Mouse (Mus musculus): ENCODE measurements around the gene Surf6.
A peak's percentile ranks its signal among the peaks of the same experiment; 100 is the strongest.
"Not testable (repeated sequence)": the region's sequence is repeated elsewhere in the genome, so short reads cannot be mapped to it uniquely, and the experiment has no call there.

Surf6 gene

GRCm38 (mm10) chr2:26912253-26912770, 9.6 kb upstream of the Surf6 start:
- DNase-seq = no peak

DNA sequence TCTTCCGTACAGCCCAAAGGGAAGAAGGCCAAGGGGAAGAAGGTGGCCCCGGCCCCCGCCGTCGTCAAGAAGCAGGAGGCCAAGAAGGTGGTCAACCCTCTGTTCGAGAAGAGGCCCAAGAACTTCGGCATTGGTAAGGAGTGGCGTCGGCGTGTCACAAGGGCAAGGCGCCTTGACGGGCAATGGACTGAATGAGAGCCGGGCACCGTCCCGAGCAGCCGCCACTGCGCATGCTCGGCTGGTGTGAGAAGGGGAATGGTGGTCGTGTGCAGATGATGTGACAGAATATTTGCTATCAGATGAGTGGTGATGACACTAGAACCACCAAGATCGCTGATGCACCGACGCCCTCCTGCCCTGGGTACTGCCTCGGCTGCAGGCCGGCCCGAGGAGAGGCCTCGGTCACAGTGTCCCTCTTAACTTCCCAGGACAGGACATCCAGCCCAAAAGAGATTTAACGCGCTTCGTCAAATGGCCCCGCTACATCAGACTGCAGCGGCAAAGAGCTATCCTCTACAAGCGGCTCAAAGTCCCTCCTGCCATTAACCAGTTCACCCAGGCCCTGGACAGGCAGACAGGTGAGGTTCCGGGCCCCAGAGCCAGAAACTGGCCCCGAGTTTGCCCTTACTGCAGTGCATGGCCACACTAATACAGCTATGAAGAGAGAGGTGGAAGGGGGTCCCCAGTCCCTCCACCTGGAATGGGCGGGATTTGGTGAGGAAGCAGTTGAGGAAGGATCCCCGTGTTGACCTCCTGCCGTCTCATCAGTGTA, 8.5 kb upstream of the Surf6 start:
- peak; percentile 63 for DNase-seq

DNA sequence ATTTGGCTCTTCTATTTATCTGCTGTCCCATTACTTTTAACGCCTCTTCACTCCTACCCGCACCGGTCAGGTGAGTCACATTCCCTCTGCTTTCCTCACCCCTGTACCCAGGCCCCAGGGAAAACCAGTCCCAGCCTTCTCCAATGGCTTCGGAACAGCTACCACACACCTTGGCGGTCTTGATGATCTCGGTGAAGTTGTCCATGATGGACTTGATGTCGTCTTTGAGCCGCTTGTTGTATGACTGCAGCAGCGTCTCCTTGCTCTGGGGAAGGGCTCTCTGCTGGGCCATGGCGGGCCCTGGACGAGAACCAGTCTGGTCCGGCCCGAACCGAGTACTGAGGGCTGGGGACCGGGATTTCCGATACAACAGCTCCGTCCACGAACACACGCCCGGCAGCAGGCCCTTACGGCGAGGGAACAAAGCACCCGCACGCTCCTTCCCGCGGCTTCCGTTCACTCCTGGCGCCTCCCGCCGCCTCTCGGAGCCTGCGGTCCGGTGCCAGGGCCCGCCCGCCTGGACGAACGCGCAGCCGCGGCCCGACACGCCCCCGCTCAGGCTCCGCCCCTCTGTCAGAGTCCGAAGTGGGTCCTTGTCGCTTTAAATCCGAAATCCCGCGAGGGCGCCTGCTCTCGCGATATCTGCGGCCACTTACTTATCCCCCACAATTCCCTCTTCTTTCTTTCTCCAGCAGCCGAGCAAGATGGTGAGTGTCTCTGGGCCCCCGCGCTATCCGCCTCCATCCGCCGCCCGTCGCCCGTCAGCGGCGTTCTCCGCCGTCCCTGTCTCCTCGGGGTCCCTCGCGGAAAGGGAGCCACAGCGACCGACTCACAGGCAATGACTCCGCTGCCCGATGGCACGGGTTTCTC, 7.7 kb upstream of the Surf6 start, which contains the start of the genes Med22 and Rpl7a:
Gene Med22 (minus strand): TSS at position 554 of the 870 bp plus-strand sequence.
Gene Rpl7a (plus strand): TSS at position 641 of the 870 bp plus-strand sequence.
- peak; percentile 100 for DNase-seq

DNA sequence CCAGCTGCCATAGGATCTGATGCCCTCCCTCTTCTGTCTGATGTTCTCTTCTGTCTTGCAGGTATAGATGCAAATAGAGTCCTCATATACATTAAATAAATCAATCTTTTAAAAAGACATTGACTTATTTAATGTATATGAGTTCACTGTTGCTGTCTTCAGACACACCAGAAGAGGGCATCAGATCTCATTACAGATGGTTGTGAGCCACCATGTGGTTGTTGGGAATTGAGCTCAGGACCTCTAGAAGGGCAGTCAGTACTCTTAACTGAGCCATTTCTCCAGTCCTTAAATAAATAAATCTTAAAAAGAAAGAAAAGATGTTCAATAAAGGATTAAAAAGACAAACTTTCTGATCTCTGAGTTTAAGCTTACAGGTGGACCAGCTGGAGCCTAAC, 6.7 kb upstream of the Surf6 start:
- DNase-seq = no peak

DNA sequence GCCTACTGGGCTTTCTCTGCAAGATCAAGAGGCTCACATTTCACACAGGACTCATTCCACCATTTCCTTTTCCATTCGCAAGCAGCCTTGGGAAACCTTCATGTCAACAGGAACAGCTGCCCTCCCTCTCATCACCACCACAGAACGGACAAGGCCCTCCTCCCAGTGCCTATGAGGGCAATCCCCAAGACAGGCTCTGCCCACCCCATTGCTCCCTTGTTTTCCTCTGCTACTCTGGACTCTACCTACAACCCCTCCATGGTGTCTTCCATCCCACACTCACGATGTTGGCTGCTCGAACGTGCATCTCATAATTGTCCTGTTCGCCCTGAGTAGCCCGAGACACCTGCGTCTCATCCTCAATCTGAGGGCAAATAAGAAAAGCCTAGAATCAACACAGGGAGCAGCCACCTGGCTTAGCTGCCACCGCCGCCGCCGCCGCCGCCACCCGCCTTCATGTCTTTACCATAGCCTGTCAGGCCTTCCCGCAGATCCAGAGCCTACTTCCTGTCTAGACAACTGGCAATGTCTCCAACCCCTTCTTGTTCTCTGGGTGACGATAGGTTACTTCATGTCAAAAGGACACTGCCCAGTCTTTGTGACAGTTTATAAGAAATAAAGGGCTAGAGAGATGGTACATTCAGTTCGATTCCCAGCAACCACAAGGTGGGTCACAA, 6.2 kb upstream of the Surf6 start:
- peak; percentile 60 for DNase-seq

DNA sequence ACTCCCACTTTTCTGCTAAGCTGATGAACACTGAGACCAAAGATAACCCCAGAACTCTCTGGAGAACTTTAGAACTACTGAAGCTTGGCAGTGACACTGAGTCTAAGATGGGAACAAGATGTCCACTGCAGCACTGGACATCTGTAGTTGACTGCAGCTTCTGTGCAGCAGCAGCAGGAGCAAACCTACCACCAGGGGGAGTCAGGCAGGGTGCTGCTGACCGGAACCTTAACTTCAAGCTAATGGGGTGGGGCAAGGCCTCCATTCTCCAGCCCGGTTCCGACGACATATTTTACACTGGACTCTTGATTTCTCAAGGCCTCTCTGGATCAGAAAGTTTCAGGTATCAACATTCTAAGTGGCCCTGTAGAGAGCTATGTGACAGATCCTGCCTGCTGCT, 4.4 kb upstream of the Surf6 start:
- DNase-seq = peak; percentile 49

- no peak for DNase-seq
Observed at GRCm38 (mm10) chr2:26906431-26906830, 3.8 kb upstream of the Surf6 start.

GRCm38 (mm10) chr2:26905936-26906335, 3.3 kb upstream of the Surf6 start:
- DNase-seq = no peak

- DNase-seq = no peak
Observed at GRCm38 (mm10) chr2:26903311-26903710, 632 bp upstream of the Surf6 start.

GRCm38 (mm10) chr2:26901834-26902400, 762 bp downstream of the Surf6 start:
- no peak for DNase-seq

DNA sequence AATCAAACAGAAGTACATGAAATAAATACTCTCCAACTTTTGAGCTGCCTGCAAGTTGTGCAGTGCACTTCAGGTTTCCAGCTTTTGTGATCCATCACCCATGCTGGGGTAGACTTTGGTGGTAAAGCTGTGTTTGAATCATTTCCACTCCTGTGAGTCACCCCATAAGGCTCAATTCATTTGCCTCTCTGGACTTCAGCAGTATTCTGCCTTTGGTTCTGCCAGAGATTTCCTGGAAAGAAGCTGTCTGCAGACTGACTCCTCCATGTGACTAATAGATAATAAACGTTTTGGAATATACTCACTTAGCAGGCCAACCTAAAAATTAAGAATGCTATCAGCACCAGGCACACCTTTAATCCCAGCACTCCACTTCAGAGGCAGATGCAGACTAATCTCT, 1.9 kb downstream of the Surf6 start:
- DNase-seq = no peak

GRCm38 (mm10) chr2:26895898-26896297, 6.8 kb downstream of the Surf6 start:
- DNase-seq = no peak

DNA sequence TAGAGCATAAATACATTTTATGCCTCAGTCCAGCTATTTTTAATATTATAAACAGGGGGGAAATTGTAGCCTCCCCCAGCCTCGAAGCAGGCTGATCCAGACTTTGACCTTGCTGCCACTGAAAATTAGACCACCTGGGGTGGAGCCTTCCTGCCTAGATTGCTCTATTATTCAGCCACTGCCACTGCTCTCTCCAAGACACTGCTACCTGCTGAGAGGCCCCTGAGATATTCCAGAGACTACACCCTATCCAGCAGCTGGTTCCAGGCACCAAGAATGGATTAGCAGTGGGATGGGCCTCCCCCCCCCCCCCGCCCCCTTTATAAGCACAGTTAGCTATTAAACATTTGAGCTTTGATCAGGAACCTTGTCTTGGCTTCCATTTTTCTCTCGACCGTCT, 16.5 kb downstream of the Surf6 start:
- DNase-seq = not testable (repeated sequence)

GRCm38 (mm10) chr2:26885541-26885940, 17.1 kb downstream of the Surf6 start:
- not testable (repeated sequence) for DNase-seq

DNA sequence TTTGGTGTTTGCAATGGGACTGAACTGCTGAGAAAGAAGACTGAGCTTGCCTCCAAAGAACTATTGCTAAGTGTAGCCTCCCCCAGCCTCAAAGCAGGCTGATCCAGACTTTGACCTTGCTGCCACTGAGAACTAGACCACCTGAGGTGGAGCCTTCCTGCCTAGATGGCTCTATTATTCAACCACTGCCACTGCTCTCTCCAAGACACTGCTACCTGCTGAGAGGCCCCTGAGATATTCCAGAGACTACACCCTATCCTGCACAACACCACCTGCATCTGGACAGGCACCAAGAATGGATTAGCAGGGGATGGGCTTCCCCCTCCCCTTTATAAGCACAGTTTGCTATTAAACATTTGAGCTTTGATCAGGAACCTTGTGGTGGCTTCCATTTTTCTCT, 24.1 kb downstream of the Surf6 start:
- DNase-seq = no peak

- no peak for DNase-seq
Observed at GRCm38 (mm10) chr2:26870666-26871065, 32.0 kb downstream of the Surf6 start.

GRCm38 (mm10) chr2:26864879-26865278, 37.8 kb downstream of the Surf6 start, which contains the start of gene Abo:
Gene Abo, minus strand, starts transcription at chr2:26864979.
- no peak for DNase-seq

GRCm38 (mm10) chr2:26862856-26863255, 39.8 kb downstream of the Surf6 start:
- no peak for DNase-seq

- DNase-seq = peak; percentile 57
Observed at GRCm38 (mm10) chr2:26847706-26848105, 55.0 kb downstream of the Surf6 start.
